Mouse (Mus musculus): ENCODE results near the gene Mx1.

DNA sequence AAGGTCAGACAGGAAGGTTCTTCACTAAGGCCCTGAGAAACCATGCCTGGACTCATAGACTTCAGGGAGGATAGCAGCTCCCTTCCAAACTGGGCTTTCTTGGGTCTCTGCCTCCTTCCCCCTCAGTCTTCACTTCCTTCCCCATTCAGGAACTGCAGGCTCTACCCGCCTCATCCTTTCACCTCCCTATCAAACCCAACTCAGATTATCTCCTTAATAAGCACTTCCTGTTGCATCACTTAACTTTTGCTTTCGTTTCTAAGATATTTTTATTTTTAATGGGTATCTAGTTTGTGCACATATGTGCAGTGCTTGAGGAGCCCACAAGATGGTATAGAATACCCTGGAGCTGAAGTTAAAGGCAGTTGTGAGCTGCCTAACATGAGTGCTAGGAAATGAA is 15.9 kb upstream of the Mx1 start:
- no peak for TF ChIP-seq GATA1 (IDR thresholded peaks at IDR 0.05; ENCODE audit: borderline replicate concordance, low read length)
- no peak for TF ChIP-seq FLI1 (IDR thresholded peaks at IDR 0.05; ENCODE audit: low read length)

All from megakaryocyte, embryonic 14.5 days (primary cell).